Mouse (Mus musculus) embryonic facial prominence, embryonic 10.5 days (tissue): ENCODE results near the gene Tmem120b. TPM values are rescaled to one million over a fixed set of nuclear protein-coding genes. Genes with fewer than 3 reads are reported as not detected.

Experiments used
- DNase-seq: peaks from one replicate; pipeline ENCODE4 v3.0.0-alpha.2; 2017; ENCODE audit warnings: low spot score
- H3K27ac ChIP-seq: fragments of 300-500 bp; sonication (generic); replicated peaks from 2 replicates; pipeline ENCODE4 v1.5.1; 2016; ENCODE audit warnings: mild to moderate bottlenecking
- H3K27me3 ChIP-seq: fragments of 300-500 bp; sonication (generic); replicated peaks from 2 replicates; pipeline ENCODE4 v1.6.1; 2016; ENCODE audit warnings: low read depth, mild to moderate bottlenecking; ENCODE audit not compliant: poor library complexity, severe bottlenecking
- H3K36me3 ChIP-seq: fragments of 300-500 bp; sonication (generic); replicated peaks from 2 replicates; pipeline ENCODE4 v1.6.1; 2016; ENCODE audit warnings: mild to moderate bottlenecking, moderate library complexity
- H3K4me1 ChIP-seq: fragments of 300-500 bp; sonication (generic); 2 replicates; pipeline ENCODE4 v1.6.1; 2016
- H3K4me3 ChIP-seq: fragments of 300-500 bp; sonication (generic); 2 replicates; pipeline ENCODE4 v1.5.1; 2016; ENCODE audit warnings: mild to moderate bottlenecking, moderate library complexity
- H3K9me3 ChIP-seq: fragments of 300-500 bp; sonication (generic); 2 replicates; pipeline ENCODE4 v1.6.1; 2016; ENCODE audit warnings: mild to moderate bottlenecking
- WGBS: fragments of 180-500 bp; shearing (Covaris S2); methylation state at CpG from one replicate; pipeline ENCODE4 v1.1.7; 2016; 5-methylcytosine and 5-hydroxymethylcytosine counted together
- polyA plus RNA-seq: library from polyadenylated mRNA; unstranded; fragments of >200 nt; fragmentation: Nextera tagmentation; extraction: Ambion mirVana; gene quantifications from 2 replicates; pipeline ENCODE4 v1.2.1, GENCODE M21; 2016

Gene Tmem120b
- polyA plus RNA-seq: 11.3 and 11.9 TPM in 2 replicates

GRCm38 (mm10) chr5:123068115-123068514 is at the start of gene Tmem120b:
TSS of gene Tmem120b (plus strand) at chr5:123068415.
- Histone ChIP-seq H3K9me3 (no peaks in the 10 kb centered on the region), H3K27me3 (no peaks in the 10 kb centered on the region), H3K27ac (no peak within 1 kb of the TSS), H3K36me3 (no peaks in the 10 kb centered on the region), H3K4me1 (0 out of 2 replicates have a peak, but pooled peaks cover 3% of the 10 kb centered on the region), H3K4me3 (no peak within 1 kb of the TSS)
- WGBS: 87% methylated on average over 12 of the region's 12 CpGs
- DNase-seq: no peak

GRCm38 (mm10) chr5:123019336-123020016 is 48.7 kb upstream of the Tmem120b start:
- no peak for DNase-seq
- Histone ChIP-seq H3K36me3 (peaks cover 11% of the 10 kb centered on the region; the same call in 1 of the 2 replicates), H3K4me3 (no peak overlapping the region), H3K4me1 (peaks cover 49% of the 10 kb centered on the region), H3K27me3 (peaks cover 5% of the 10 kb centered on the region; the same call in 1 of the 2 replicates), H3K27ac (peak overlapping the region; percentile 12; the same call in 1 of the 2 replicates), H3K9me3 (no peaks in the 10 kb centered on the region)
- WGBS: 64% methylated on average over 10 of the region's 10 CpGs

GRCm38 (mm10) chr5:123020426-123020825 is 47.8 kb upstream of the Tmem120b start:
- Histone ChIP-seq H3K4me3 (no peak overlapping the region), H3K27ac (no peak overlapping the region), H3K4me1 (peaks cover 42% of the 10 kb centered on the region), H3K27me3 (peaks cover 5% of the 10 kb centered on the region; the same call in 1 of the 2 replicates), H3K36me3 (peaks cover 16% of the 10 kb centered on the region; the same call in 1 of the 2 replicates), H3K9me3 (no peaks in the 10 kb centered on the region)
- 93% methylated on average over 5 of the region's 5 CpGs for WGBS
- DNase-seq: no peak

- H3K9me3 ChIP-seq: no peaks in the 10 kb centered on the region
- WGBS: 91% methylated on average over 7 of the region's 7 CpGs
- H3K4me3 ChIP-seq: no peak overlapping the region
- H3K36me3 ChIP-seq: peaks cover 16% of the 10 kb centered on the region; the same call in 1 of the 2 replicates
- peaks cover 40% of the 10 kb centered on the region for H3K4me1 ChIP-seq
- no peak overlapping the region for H3K27ac ChIP-seq
- no peak for DNase-seq
- peaks cover 2% of the 10 kb centered on the region; the same call in 1 of the 2 replicates for H3K27me3 ChIP-seq
These were observed 46.8 kb upstream of the Tmem120b start for GRCm38 (mm10) chr5:123021438-123021837.

- H3K27me3 ChIP-seq: no peaks in the 10 kb centered on the region
- peaks cover 40% of the 10 kb centered on the region for H3K4me1 ChIP-seq
- no peaks in the 10 kb centered on the region for H3K9me3 ChIP-seq
- DNase-seq: no peak
- WGBS: 89% methylated on average over 6 of the region's 6 CpGs
- no peak overlapping the region for H3K4me3 ChIP-seq
- H3K36me3 ChIP-seq: peaks cover 8% of the 10 kb centered on the region; the same call in 1 of the 2 replicates
- H3K27ac ChIP-seq: no peak overlapping the region
These were observed 45.2 kb upstream of the Tmem120b start for GRCm38 (mm10) chr5:123023049-123023448.

GRCm38 (mm10) chr5:123024312-123024711 is 43.9 kb upstream of the Tmem120b start:
- DNase-seq: no peak
- no peak overlapping the region for H3K4me3 ChIP-seq
- WGBS: 88% methylated on average over 6 of the region's 6 CpGs
- peaks cover 11% of the 10 kb centered on the region for H3K36me3 ChIP-seq
- H3K9me3 ChIP-seq: no peaks in the 10 kb centered on the region
- peaks cover 27% of the 10 kb centered on the region for H3K4me1 ChIP-seq
- H3K27me3 ChIP-seq: no peaks in the 10 kb centered on the region
- no peak overlapping the region for H3K27ac ChIP-seq

GRCm38 (mm10) chr5:123024965-123025573 is 43.1 kb upstream of the Tmem120b start:
- Histone ChIP-seq H3K36me3 (peaks cover 19% of the 10 kb centered on the region), H3K4me3 (no peak overlapping the region), H3K27me3 (no peaks in the 10 kb centered on the region), H3K4me1 (peaks cover 20% of the 10 kb centered on the region), H3K9me3 (no peaks in the 10 kb centered on the region), H3K27ac (no peak overlapping the region)
- DNase-seq: no peak
- WGBS: 86% methylated on average over 9 of the region's 9 CpGs

- H3K4me3 ChIP-seq: no peak overlapping the region
- H3K36me3 ChIP-seq: peaks cover 30% of the 10 kb centered on the region
- no peak overlapping the region for H3K27ac ChIP-seq
- H3K9me3 ChIP-seq: peaks cover under 1% of the 10 kb centered on the region; the same call in 1 of the 2 replicates
- WGBS: 61% methylated on average over 6 of the region's 6 CpGs
- no peak for DNase-seq
- H3K27me3 ChIP-seq: no peaks in the 10 kb centered on the region
- H3K4me1 ChIP-seq: peaks cover 19% of the 10 kb centered on the region
These were observed 41.8 kb upstream of the Tmem120b start for GRCm38 (mm10) chr5:123026414-123026813.

- 77% methylated on average over 6 of the region's 6 CpGs for WGBS
- peaks cover 40% of the 10 kb centered on the region for H3K36me3 ChIP-seq
- no peak for DNase-seq
These were observed 40.8 kb upstream of the Tmem120b start for GRCm38 (mm10) chr5:123027436-123027835.

GRCm38 (mm10) chr5:123029729-123030128 is 38.5 kb upstream of the Tmem120b start:
- Histone ChIP-seq H3K4me3 (no peak overlapping the region), H3K9me3 (peaks cover 4% of the 10 kb centered on the region; the same call in 1 of the 2 replicates), H3K4me1 (peaks cover 19% of the 10 kb centered on the region), H3K27me3 (no peaks in the 10 kb centered on the region), H3K36me3 (peaks cover 41% of the 10 kb centered on the region), H3K27ac (no peak overlapping the region)
- 64% methylated on average over 7 of the region's 7 CpGs for WGBS
- DNase-seq: no peak

More at GRCm38 (mm10) chr5:123027436-123027835, 40.8 kb upstream of the Tmem120b start:
- H3K27ac ChIP-seq: no peak overlapping the region
- no peak overlapping the region for H3K4me3 ChIP-seq
- peaks cover 4% of the 10 kb centered on the region; the same call in 1 of the 2 replicates for H3K9me3 ChIP-seq
- H3K27me3 ChIP-seq: no peaks in the 10 kb centered on the region
- H3K4me1 ChIP-seq: peaks cover 19% of the 10 kb centered on the region

GRCm38 (mm10) chr5:123031312-123031711 is 36.9 kb upstream of the Tmem120b start:
- Histone ChIP-seq H3K4me3 (no peak overlapping the region), H3K9me3 (peaks cover 4% of the 10 kb centered on the region; the same call in 1 of the 2 replicates), H3K4me1 (peaks cover 17% of the 10 kb centered on the region), H3K36me3 (peaks cover 36% of the 10 kb centered on the region), H3K27me3 (no peaks in the 10 kb centered on the region), H3K27ac (no peak overlapping the region)
- DNase-seq: no peak
- 87% methylated on average over 3 of the region's 3 CpGs for WGBS

GRCm38 (mm10) chr5:123033646-123034160 is 34.5 kb upstream of the Tmem120b start:
- no peak for DNase-seq
- Histone ChIP-seq H3K27ac (no peak overlapping the region), H3K4me1 (peaks cover 5% of the 10 kb centered on the region; the same call in 1 of the 2 replicates), H3K4me3 (no peak overlapping the region), H3K27me3 (0 out of 2 replicates have a peak, but pooled peaks cover 3% of the 10 kb centered on the region), H3K36me3 (peaks cover 36% of the 10 kb centered on the region), H3K9me3 (peaks cover 4% of the 10 kb centered on the region; the same call in 1 of the 2 replicates)
- WGBS: 69% methylated on average over 7 of the region's 7 CpGs
